Mouse (Mus musculus) neural tube, embryonic 11.5 days (tissue): ENCODE data around the gene Lrrk1. TPM values are rescaled to one million over a fixed set of nuclear protein-coding genes. Genes with fewer than 3 reads are reported as not detected.

ENCODE experiments used
- ATAC-seq: fragments of 200-750 bp; cut with Nextera tagmentation; 2 replicates; pipeline ENCODE4 v1.8.0; 2017; ENCODE audit warnings: moderate number of reproducible peaks, mild to moderate bottlenecking, moderate TSS enrichment, moderate library complexity; ENCODE audit not compliant: insufficient read depth, low FRiP score, low TSS enrichment
- DNase-seq: peaks from one replicate; pipeline ENCODE4 v3.0.0-alpha.2; 2015; ENCODE audit warnings: low spot score
- H3K27ac ChIP-seq: fragments of 300-500 bp; sonication (generic); 2 replicates; pipeline ENCODE4 v1.5.1; 2014; ENCODE audit warnings: low read depth, mild to moderate bottlenecking, low read length
- H3K27me3 ChIP-seq: fragments of 300-500 bp; sonication (generic); 2 replicates; pipeline ENCODE4 v1.6.1; 2014; ENCODE audit warnings: mild to moderate bottlenecking, low read length, mixed read lengths; ENCODE audit not compliant: control insufficient read depth, insufficient read depth
- H3K36me3 ChIP-seq: fragments of 300-500 bp; sonication (generic); 2 replicates; pipeline ENCODE4 v1.6.1; 2014; ENCODE audit warnings: mild to moderate bottlenecking, low read length, moderate library complexity, mixed read lengths; ENCODE audit not compliant: control insufficient read depth, insufficient read depth
- H3K4me1 ChIP-seq: fragments of 300-500 bp; sonication (generic); 2 replicates; pipeline ENCODE4 v1.6.1; 2014; ENCODE audit warnings: low read length, mixed read lengths; ENCODE audit not compliant: control insufficient read depth, insufficient read depth
- H3K4me2 ChIP-seq: fragments of 300-500 bp; sonication (generic); 2 replicates; pipeline ENCODE4 v1.6.1; 2014; ENCODE audit warnings: low read depth, mild to moderate bottlenecking, moderate library complexity
- H3K4me3 ChIP-seq: fragments of 300-500 bp; sonication (generic); 2 replicates; pipeline ENCODE4 v1.5.1; 2014; ENCODE audit warnings: low read depth, low read length
- H3K9ac ChIP-seq: fragments of 300-500 bp; sonication (generic); 2 replicates; pipeline ENCODE4 v1.6.1; 2014; ENCODE audit warnings: mild to moderate bottlenecking, low read length
- H3K9me3 ChIP-seq: fragments of 300-500 bp; sonication (generic); 2 replicates; pipeline ENCODE4 v1.6.1; 2016; ENCODE audit warnings: low read length; ENCODE audit not compliant: control insufficient read depth
- WGBS: fragments of 180-500 bp; shearing (Covaris S2); extraction: QIAGEN DNeasy Blood & Tissue Kit; methylation state at CpG from one replicate; pipeline ENCODE4 v1.1.7; 2014; 5-methylcytosine and 5-hydroxymethylcytosine counted together
- polyA plus RNA-seq: library from polyadenylated mRNA; unstranded; fragments of >200 nt; fragmentation: Nextera tagmentation; extraction: Ambion mirVana; gene quantifications from 2 replicates; pipeline ENCODE4 v1.2.1, GENCODE M21; 2014

The Lrrk1 gene
- polyA plus RNA-seq, 1 experiment from 2014 or later, result 7.0 TPM

DNA sequence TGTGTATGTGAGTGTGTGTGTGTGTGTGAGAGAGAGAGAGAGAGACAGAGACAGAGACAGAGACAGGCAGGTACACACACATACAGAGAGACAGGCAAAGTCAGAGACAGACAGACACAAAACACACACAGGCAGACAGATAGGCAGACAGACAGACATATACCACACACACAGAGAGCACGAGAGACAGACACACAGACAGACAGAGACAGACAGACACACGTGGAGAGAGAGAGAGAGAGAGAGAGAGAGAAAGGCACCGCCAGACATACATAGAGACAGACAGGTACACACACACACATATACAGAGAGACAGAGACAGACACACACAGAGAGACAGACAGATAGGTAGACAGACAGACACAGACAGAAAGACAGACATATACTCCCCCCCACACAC, 138.7 kb downstream of the Lrrk1 start:
- Histone ChIP-seq H3K4me1 (peaks cover 12% of the 10 kb centered on the region), H3K9ac (no peak overlapping the region), H3K27ac (no peak overlapping the region), H3K4me3 (no peak overlapping the region), H3K27me3 (no peaks in the 10 kb centered on the region), H3K36me3 (no peaks in the 10 kb centered on the region), H3K4me2 (no peak overlapping the region), H3K9me3 (no peaks in the 10 kb centered on the region)
- no peak for ATAC-seq
- WGBS, result 93% methylated on average over 3 of the region's 3 CpGs
- DNase-seq, result no peak

DNA sequence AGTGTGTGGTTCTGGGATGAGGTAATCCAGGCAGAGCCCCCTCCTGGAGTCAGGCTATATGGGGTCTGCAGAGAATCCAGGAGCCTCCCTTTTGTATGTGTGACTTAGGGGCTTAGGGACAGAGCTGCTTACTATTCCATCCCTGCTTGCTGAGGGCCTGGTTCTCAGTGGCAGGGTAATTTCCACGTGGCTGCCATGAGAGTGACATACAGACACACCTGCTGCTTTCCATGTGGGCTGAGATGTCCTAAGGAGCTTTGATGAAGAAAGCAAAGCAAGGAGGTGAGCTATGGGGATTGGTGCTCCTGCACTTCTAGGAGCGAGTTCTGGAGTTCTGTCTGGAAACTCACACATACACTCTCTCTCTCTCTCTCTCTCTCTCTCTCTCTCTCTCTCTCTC, 139.1 kb downstream of the Lrrk1 start:
- H3K4me2 ChIP-seq, result no peak overlapping the region
- no peak overlapping the region for H3K27ac ChIP-seq
- 64% methylated on average over 2 of the region's 2 CpGs for WGBS
- no peaks in the 10 kb centered on the region for H3K9me3 ChIP-seq
- no peak overlapping the region for H3K9ac ChIP-seq
- H3K27me3 ChIP-seq, result no peaks in the 10 kb centered on the region
- H3K4me1 ChIP-seq, result peaks cover 12% of the 10 kb centered on the region
- no peaks in the 10 kb centered on the region for H3K36me3 ChIP-seq
- ATAC-seq (no peak), DNase-seq (no peak)
- H3K4me3 ChIP-seq, result no peak overlapping the region

DNA sequence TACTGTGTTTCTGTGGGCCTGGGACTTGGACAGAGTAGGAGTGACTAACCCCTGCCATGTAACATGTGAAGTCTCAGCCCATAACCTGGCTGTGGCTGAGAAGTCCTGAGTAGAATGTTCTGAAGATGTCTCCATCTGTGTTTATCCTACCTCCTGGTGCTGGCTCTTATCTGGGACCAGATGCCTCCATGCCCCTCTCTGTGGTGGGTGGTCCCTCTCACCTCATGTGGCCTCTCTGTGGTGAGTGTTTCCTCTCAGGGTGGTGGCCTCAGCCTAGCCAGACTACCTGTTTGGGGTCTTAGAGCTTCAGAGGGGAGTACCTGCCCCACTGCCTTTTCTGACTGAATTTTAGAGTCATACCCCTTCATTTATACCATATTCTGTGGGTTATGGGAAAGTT, 139.9 kb downstream of the Lrrk1 start:
- Histone ChIP-seq H3K9me3 (no peaks in the 10 kb centered on the region), H3K36me3 (no peaks in the 10 kb centered on the region), H3K4me1 (peaks cover 12% of the 10 kb centered on the region), H3K9ac (no peak overlapping the region), H3K4me3 (no peak overlapping the region), H3K4me2 (no peak overlapping the region), H3K27me3 (no peaks in the 10 kb centered on the region), H3K27ac (peak overlapping the region; percentile 34; the same call in 1 of the 2 replicates)
- DNase-seq (no peak), ATAC-seq (no peak)

DNA sequence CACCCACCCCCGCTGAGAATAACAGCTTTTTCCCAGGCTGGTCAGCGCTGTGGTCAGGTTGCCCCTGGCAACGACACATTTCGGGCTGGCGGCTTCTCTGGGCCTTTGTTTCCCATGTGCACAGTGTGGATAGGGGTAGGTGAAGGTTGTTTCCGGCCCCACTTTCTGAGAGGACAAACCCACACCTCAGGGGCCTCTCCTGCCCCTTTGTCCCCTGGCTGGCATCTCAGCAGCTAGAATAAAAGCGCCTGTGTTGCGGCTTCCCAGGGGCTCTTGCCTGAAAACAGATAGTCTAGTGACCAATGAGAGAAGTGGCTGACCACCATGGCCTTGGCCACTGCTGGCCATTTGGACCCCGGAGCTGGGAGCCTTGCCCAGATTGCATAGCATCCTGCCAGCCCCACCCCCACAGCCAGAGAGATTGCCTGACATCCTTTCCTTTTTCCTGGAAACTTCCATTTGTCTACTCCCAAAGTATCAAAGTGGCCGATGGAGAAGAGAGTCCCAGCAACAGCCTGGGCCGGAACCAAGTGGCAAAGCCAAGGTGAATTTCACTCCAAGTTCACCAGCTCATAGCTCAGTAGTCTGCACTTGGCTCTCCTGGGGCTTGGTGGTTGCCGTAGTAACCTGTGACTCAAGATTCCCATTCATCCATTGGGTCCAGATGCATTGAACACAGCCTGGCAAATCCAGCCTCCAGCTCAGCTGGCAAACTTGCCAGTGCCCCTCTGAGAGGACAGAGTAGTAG, 140.7 kb downstream of the Lrrk1 start:
- Histone ChIP-seq H3K4me3 (no peak overlapping the region), H3K4me1 (peaks cover 12% of the 10 kb centered on the region), H3K9me3 (no peaks in the 10 kb centered on the region), H3K4me2 (no peak overlapping the region), H3K9ac (peak overlapping the region; percentile 19; the same call in 1 of the 2 replicates), H3K36me3 (no peaks in the 10 kb centered on the region; the same call in 1 of the 2 replicates), H3K27me3 (no peaks in the 10 kb centered on the region), H3K27ac (peak overlapping the region; percentile 34)
- DNase-seq (peak; percentile 57), ATAC-seq (peak; percentile 84)
- 32% methylated on average over 12 of the region's 12 CpGs for WGBS

DNA sequence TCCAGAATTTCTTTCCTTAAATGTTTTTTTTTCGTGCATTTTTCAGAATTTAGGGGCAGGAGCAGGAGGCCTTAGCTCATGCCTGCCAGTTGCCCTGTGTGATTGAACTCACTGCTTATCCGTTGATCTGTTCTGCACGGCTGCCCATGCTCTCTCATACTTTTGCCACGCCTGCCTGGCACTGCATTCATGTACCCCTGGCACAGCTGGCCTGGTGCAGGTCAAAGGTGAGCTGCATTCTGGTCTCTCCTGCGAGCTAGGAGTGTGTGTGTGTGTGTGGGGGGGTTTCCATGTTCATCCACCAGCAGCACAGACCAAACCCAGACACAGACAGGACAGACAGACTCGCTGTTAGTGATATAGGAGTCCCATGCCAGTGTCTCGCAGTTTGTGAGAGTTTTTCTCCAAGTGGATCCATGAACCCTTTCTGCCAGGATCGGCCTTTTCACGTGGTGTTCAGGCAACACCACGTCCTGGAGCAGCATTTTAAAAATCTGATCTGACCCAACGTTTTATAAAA, 141.4 kb downstream of the Lrrk1 start:
- DNase-seq (no peak), ATAC-seq (no peak)
- no peaks in the 10 kb centered on the region; the same call in 1 of the 2 replicates for H3K36me3 ChIP-seq
- peak overlapping the region; percentile 34; the same call in 1 of the 2 replicates for H3K27ac ChIP-seq
- H3K4me3 ChIP-seq, result no peak overlapping the region
- peaks cover 12% of the 10 kb centered on the region for H3K4me1 ChIP-seq
- 48% methylated on average over 11 of the region's 11 CpGs for WGBS
- H3K9me3 ChIP-seq, result no peaks in the 10 kb centered on the region
- H3K4me2 ChIP-seq, result no peak overlapping the region
- H3K9ac ChIP-seq, result no peak overlapping the region
- H3K27me3 ChIP-seq, result no peaks in the 10 kb centered on the region

DNA sequence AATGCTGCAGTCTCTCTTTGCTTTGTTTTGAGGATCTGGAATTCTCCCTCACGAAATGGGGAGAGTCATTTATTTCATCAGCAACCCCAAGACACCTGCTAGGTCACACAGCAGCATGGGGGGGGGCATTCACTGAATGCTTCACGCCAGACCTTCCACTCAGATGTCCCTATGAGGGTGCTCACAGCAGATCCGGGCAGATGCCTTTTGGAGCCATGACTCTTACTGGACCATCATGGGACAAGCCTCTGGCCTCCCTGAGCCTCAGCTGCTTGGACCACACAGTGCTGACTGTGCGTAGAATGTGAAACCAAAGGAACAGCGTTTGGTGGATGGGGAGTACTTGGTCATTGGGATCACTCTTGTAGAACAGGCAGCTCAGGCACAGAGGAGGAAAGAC, 142.5 kb downstream of the Lrrk1 start:
- ATAC-seq, result no peak
- H3K9me3 ChIP-seq, result no peaks in the 10 kb centered on the region
- no peak overlapping the region for H3K4me2 ChIP-seq
- H3K9ac ChIP-seq, result no peak overlapping the region
- 82% methylated on average over 5 of the region's 5 CpGs for WGBS
- H3K36me3 ChIP-seq, result no peaks in the 10 kb centered on the region; the same call in 1 of the 2 replicates
- no peak overlapping the region for H3K4me3 ChIP-seq
- H3K27ac ChIP-seq, result no peak overlapping the region
- H3K27me3 ChIP-seq, result no peaks in the 10 kb centered on the region
- peaks cover 12% of the 10 kb centered on the region for H3K4me1 ChIP-seq
- DNase-seq, result no peak

DNA sequence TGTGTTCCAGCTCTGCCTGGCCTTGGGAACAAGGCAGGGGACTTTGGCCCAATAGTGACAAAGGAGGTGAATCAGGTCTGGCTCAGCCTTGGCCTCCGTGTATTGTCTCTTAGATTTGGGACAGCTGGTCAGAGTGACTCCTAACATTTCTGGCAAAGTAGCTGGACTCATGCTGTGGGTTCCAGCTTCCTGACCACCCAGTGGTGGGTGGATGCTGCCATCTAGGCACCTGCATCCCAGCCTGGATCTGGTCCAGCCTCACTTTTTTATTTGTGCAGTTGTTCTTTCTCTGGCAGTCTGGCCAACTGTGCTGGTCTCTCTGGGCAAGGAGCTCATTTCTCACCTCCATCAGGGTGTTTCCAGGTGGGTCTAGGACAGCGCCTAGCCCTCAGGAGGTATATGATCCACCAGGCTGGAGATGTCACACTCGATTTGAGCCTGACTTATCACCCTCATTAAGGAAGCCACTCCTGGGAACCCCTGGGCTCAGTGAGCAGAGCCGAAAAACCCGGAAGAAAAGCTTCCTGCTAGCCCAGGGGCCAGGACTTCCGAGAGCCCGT, 144.3 kb downstream of the Lrrk1 start:
- ATAC-seq (no peak), DNase-seq (no peak)
- peaks cover 12% of the 10 kb centered on the region for H3K4me1 ChIP-seq
- H3K27ac ChIP-seq, result no peak overlapping the region
- no peaks in the 10 kb centered on the region for H3K27me3 ChIP-seq
- no peak overlapping the region for H3K9ac ChIP-seq
- H3K36me3 ChIP-seq, result no peaks in the 10 kb centered on the region; the same call in 1 of the 2 replicates
- no peak overlapping the region for H3K4me2 ChIP-seq
- no peak overlapping the region for H3K4me3 ChIP-seq
- WGBS, result 77% methylated on average over 7 of the region's 7 CpGs
- no peaks in the 10 kb centered on the region for H3K9me3 ChIP-seq

DNA sequence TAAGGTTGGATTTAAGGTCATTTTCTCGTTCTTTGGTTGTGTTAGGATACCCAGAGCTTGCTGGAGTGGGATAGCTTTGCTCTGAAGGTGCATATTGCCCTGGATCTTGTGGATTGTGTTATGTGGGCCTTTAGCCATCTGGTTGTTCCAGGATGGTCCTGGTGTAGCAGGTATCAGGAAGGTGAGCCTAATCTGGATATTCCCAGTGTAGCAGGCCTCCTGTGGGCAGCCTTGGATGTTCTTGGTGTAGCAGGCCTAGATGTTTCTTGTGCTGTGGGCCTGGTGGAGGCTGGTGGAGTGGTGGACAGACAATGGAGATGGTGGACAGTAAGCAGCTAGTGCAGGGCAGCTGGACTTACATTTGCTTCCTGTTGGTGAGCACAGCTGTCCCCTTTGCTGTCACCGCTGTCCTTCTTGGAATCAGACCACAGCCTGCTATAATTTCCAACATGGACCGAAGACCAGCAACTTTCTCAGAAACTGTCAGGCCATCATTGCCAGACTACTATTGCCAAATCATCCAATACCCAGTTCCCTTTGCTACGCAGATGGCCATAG, 146.2 kb downstream of the Lrrk1 start:
- DNase-seq (no peak), ATAC-seq (no peak)
- 93% methylated on average over 4 of the region's 4 CpGs for WGBS
- Histone ChIP-seq H3K9ac (no peak overlapping the region), H3K27me3 (no peaks in the 10 kb centered on the region), H3K36me3 (no peaks in the 10 kb centered on the region; the same call in 1 of the 2 replicates), H3K4me2 (no peak overlapping the region), H3K4me3 (no peak overlapping the region), H3K4me1 (no peaks in the 10 kb centered on the region), H3K27ac (no peak overlapping the region), H3K9me3 (no peaks in the 10 kb centered on the region)
